Mouse (Mus musculus) cerebellum, adult 2 months (tissue): ENCODE results near the gene Rwdd3. TPM values are rescaled to one million over a fixed set of nuclear protein-coding genes. Genes with fewer than 3 reads are reported as not detected.

Source experiments
- DNase-seq, 2 experiments: peaks; one replicate each; pipeline ENCODE4 v3.0.0; 2021
- H3K27ac ChIP-seq: fragments of 200-500 bp; 2 replicates; pipeline ENCODE4 v1.5.1; 2012; ENCODE audit warnings: low read length, control low read depth, inconsistent platforms; ENCODE audit not compliant: insufficient read depth
- H3K27me3 ChIP-seq: fragments of 200-500 bp; 2 replicates; pipeline ENCODE4 v1.6.1; 2012; ENCODE audit warnings: inconsistent platforms, mild to moderate bottlenecking, low read length, moderate library complexity; ENCODE audit not compliant: control insufficient read depth, insufficient read depth
- H3K4me1 ChIP-seq: fragments of 200-500 bp; 2 replicates; pipeline ENCODE4 v1.6.1; 2011; ENCODE audit warnings: low read length; ENCODE audit not compliant: control insufficient read depth, insufficient read depth
- H3K4me3 ChIP-seq: fragments of 200-500 bp; replicated peaks from 2 replicates; pipeline ENCODE3; 2011; ENCODE audit warnings: mild to moderate bottlenecking, low read depth, low read length, control low read depth; ENCODE audit not compliant: insufficient read depth
- CTCF ChIP-seq: fragments of 200-500 bp; IDR thresholded peaks from 2 replicates; pipeline ENCODE4 v1.5.1; 2011; ENCODE audit warnings: low read depth, mild to moderate bottlenecking, control low read depth, low read length, moderate library complexity, borderline replicate concordance; ENCODE audit not compliant: insufficient read depth
- POLR2A ChIP-seq: fragments of 200-500 bp; IDR thresholded peaks from 2 replicates; pipeline ENCODE4 v1.6.1; 2011; ENCODE audit warnings: low read length, control low read depth, borderline replicate concordance; ENCODE audit not compliant: insufficient read depth
- WGBS: fragments of 180-500 bp; shearing (Covaris S2); methylation state at CpG from one replicate; pipeline ENCODE4 v1.1.7; 2018; 5-methylcytosine and 5-hydroxymethylcytosine counted together
- polyA plus RNA-seq: library from polyadenylated mRNA; depleted of rRNA; stranded (reverse); fragments of >200 nt; gene quantifications from 2 replicates; pipeline ENCODE4 v1.2.3, GENCODE M21; 2012; rRNA removed

The Rwdd3 gene
- polyA plus RNA-seq: 5.2 and 5.4 TPM in 2 replicates

DNA sequence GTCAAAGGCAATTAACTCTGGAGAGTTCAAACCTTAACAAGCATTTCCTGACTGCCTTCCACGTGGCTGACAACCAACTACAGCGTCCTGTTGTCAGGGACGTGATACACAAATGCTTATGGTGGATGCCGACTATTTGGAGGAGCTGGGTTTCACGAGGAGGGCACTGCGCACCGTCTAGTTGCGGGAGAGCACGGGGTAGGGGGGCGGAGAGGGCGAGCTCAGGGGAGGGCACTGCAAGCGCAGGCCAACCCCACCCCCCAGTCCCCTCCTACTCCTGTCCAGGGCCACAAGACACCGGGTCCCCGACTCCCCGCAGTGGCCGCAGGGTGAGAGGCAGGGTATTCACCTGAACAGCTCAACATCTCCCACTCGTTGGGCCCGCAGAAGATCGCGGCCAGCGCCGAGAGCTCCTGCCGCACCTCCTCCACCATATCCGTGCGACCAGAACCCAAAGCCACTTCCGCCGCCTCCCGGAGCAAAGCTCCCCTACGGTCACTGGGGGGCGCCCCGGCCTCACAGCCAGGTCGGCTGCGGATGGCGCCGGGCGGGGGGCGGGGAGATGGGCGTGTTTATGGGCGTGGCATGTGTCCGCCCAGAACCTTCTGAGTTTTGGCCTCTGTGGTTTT is at the start of gene Rwdd3:
Rwdd3 (minus strand) TSS at position 453 of the 629 bp plus-strand sequence.
- H3K27me3 ChIP-seq: no peaks in the 10 kb centered on the region
- TF ChIP-seq POLR2A: 0 out of 2 replicates have a peak, but pooled peaks have one; percentile 28
- peak; percentile 75 for TF ChIP-seq CTCF
- under 1% methylated on average over 40 of the region's 40 CpGs for WGBS
- H3K4me1 ChIP-seq: no peaks in the 10 kb centered on the region
- H3K4me3 ChIP-seq: peak within 1 kb of the TSS; percentile 94
- DNase-seq: peak; percentile 90 to 93
- no peak within 1 kb of the TSS for H3K27ac ChIP-seq

DNA sequence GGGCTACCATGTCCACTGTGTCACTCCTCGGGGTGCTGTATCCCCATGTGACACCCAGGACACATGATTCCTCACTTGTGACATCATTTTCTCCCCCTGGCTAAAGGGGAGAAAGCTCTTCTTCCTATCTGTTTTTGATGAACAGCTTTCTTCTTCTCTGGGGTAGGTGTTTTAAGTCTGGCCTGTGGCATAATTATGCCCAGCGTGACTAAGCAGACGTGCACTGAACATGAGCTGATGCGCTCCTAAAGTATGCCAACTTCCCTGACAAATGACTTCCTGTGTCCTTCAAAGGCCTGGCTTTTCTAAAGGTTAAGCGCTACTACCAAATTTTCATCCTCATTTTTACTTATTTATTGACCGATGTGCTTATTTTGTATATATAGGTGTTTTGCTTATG is 45.5 kb upstream of the Rwdd3 start:
- H3K27me3 ChIP-seq: no peaks in the 10 kb centered on the region
- no peak for DNase-seq
- WGBS: 81% methylated on average over 6 of the region's 6 CpGs
- no peak overlapping the region for H3K27ac ChIP-seq
- TF ChIP-seq POLR2A: no peak
- TF ChIP-seq CTCF: no peak
- peaks cover 12% of the 10 kb centered on the region for H3K4me1 ChIP-seq
- no peak overlapping the region for H3K4me3 ChIP-seq

DNA sequence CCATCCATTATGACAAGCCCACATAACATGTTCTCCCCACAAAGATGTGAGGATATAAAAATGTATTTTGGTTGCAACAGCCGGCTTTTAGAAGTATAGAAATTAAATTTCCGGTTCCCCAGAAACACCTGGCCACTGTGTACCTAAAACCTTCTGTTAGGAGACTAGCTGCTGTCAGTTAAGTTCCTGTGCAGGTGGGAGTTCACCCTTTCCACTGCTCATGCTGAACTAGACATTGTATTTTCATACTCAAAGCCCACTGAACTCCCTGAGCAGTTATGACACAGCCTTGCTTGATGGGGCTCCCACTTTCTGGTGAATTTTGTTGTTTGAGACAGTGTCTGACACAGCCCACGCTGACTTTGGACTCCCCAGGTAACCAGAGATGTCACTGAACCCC is 42.0 kb upstream of the Rwdd3 start:
- no peaks in the 10 kb centered on the region for H3K27me3 ChIP-seq
- H3K27ac ChIP-seq: no peak overlapping the region
- TF ChIP-seq POLR2A: no peak
- no peak for DNase-seq
- 78% methylated on average over 3 of the region's 3 CpGs for WGBS
- peaks cover 23% of the 10 kb centered on the region for H3K4me1 ChIP-seq
- H3K4me3 ChIP-seq: no peak overlapping the region

DNA sequence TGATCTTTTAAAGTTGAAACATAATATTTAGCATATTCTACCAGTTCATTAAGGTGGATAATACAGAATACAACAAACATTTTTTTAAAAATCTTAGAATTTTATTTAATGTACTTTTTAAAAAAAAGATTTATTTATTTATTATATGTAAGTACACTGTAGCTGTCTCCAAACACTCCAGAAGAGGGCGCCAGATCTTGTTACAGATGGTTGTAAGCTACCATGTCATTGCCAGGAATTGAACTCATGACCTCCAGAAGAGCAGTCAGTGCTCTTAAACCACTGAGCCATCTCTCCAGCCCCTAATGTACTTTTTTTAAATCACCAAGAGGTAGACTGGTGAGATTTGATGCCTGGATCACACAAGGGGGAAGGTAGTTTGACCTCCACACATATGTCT is 40.7 kb upstream of the Rwdd3 start:
- WGBS: 71% methylated on average over 1 of the region's 1 CpGs
- TF ChIP-seq POLR2A (no peak), CTCF (no peak)
- Histone ChIP-seq H3K4me3 (no peak overlapping the region), H3K27me3 (no peaks in the 10 kb centered on the region), H3K4me1 (peaks cover 23% of the 10 kb centered on the region), H3K27ac (no peak overlapping the region)
- DNase-seq: no peak

DNA sequence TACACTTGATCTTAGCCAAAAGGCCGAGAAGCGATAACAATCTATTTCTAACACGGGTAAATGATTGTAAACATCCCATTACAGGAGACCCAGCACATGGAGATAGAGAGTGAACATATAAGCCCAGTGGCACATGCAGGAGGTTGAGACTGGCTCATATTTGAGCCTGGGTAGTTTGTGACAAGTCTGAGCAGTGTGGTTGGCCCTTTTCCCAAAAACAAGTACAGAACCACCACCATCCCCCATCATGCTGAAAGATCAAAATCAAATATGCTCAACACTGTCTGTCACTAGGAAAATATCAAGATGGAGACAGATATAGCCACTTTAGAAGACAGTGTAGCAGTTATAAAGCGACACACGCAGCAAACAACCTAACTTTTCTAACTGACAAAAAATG is 37.5 kb upstream of the Rwdd3 start:
- Histone ChIP-seq H3K4me3 (no peak overlapping the region), H3K27ac (no peak overlapping the region), H3K27me3 (no peaks in the 10 kb centered on the region), H3K4me1 (peaks cover 11% of the 10 kb centered on the region)
- TF ChIP-seq CTCF: no peak
- DNase-seq: no peak
- WGBS: 94% methylated on average over 5 of the region's 5 CpGs

DNA sequence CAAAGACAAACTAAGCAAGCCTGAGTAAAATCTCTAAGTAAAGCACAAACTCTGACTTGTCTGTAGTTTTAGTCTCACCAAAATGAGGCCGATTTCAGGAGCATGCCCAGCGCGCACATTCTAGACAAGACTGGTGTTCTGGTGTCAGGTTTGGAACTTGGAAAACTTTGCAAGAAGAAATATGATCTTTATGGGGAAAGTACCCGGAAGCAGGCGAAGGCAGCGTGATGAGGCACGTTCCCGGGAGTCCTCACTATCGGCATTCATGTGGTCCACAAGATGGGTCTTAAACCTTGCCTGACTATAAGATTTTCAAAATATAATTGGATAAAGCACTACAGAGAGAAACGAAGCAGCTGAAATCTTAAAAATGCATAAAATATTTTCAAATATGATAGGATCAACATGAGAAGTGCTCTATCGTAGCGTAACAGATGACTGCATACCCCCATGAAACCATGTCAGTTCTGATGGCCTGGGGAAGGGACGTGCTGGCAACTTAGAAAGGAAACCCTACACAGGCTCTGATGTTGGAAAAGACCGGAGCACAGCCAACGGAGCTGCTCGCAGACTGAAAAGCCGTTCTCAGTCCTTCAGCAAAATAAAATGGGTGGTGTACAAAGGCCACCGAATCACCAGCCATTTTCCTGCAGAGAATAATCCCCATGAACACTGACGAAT is 34.8 kb upstream of the Rwdd3 start:
- Histone ChIP-seq H3K4me1 (peaks cover 11% of the 10 kb centered on the region), H3K27me3 (no peaks in the 10 kb centered on the region), H3K4me3 (no peak overlapping the region), H3K27ac (no peak overlapping the region)
- TF ChIP-seq POLR2A (no peak), CTCF (no peak)
- 92% methylated on average over 19 of the region's 19 CpGs for WGBS
- DNase-seq: no peak

DNA sequence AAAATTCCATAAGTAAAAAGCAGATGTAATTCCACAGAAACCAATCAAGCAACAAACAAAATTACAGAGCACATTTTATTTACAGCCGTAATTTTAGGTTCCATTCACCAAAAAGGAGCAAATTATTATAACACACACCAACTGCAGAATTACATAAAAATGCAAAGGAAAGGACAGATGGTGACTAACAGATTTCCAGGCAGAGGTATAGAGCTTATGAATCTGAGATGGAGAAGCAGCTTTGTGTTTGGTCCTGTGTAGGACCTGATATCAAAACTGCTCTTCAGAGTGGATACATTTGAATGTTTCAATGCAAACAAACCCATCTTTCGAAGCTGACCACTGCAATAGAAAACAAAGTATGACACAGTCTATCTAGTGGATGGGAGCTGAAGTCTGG is 31.1 kb upstream of the Rwdd3 start:
- H3K4me3 ChIP-seq: no peak overlapping the region
- H3K27me3 ChIP-seq: no peaks in the 10 kb centered on the region
- no peaks in the 10 kb centered on the region for H3K4me1 ChIP-seq
- TF ChIP-seq POLR2A: no peak
- DNase-seq: no peak
- 92% methylated on average over 2 of the region's 2 CpGs for WGBS
- no peak overlapping the region for H3K27ac ChIP-seq

DNA sequence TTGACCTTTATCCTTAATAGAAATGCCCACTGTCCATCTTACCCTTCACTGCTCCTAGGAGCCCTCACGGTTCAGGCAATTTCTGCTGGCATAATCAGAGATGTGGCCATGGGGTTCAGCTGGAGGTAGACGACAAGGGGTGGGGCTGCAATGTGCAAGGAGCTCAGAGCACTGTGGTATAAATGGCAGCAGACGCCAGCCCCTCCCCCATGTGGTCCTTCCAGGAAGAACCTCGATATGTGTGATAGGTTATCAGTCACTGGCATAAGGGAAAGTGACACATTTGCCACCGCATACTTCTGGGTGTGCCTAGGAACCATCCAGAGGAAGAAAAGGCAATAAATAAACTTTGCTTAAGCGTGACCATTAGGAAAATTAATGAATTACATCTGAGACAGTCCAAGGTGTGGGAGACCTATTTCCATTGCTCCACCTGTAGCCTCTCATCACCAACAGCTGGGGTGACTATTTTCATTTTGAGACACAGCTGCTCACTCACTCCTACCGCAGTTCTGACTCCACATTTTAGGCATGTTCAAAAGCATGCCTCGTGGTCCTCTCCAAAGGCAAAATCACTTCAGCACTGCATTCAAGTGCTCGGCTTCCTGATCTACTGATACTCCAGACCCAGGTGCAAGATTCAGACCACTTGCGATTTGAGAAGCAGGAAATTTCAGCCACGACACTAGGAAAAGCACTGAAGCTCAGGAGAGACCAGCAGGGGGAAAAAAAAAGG is 29.7 kb upstream of the Rwdd3 start:
- Histone ChIP-seq H3K4me3 (no peak overlapping the region), H3K27me3 (no peaks in the 10 kb centered on the region), H3K27ac (no peak overlapping the region), H3K4me1 (no peaks in the 10 kb centered on the region)
- TF ChIP-seq CTCF (no peak), POLR2A (no peak)
- WGBS: 67% methylated on average over 11 of the region's 11 CpGs
- no peak for DNase-seq
